Mouse (Mus musculus) embryo, embryonic 10.5 days (tissue): Measurements from ENCODE around the gene Sh3gl3.

Experiments
- DNase-seq: peaks from one replicate; pipeline ENCODE4 v3.0.0-alpha.2; 2015; ENCODE audit warnings: low spot score

The Sh3gl3 gene

GRCm38 (mm10) chr7:82293441-82293840, 119.8 kb downstream of the Sh3gl3 start:
- DNase-seq, result no peak

DNA sequence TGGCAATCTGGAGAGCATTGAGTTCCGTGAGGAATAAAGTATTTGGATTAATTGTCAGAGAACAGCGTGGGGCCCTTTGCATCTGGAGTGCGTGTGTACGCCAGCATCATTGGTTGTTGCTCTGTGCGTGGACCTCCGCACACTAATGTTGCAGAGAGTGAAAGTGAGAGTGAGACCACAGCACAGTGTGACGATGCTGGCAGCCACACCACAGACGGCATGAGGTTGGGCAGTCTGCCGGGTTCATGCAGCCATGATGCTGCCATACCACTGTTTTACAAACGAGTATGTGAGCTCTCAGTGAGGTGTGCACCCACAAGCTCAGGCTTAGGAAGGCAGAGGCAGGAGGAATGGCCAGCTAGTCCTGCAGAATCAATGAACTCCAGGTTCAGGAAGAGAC, 120.4 kb downstream of the Sh3gl3 start:
- no peak for DNase-seq

GRCm38 (mm10) chr7:82294611-82295010, 121.0 kb downstream of the Sh3gl3 start:
- no peak for DNase-seq

DNA sequence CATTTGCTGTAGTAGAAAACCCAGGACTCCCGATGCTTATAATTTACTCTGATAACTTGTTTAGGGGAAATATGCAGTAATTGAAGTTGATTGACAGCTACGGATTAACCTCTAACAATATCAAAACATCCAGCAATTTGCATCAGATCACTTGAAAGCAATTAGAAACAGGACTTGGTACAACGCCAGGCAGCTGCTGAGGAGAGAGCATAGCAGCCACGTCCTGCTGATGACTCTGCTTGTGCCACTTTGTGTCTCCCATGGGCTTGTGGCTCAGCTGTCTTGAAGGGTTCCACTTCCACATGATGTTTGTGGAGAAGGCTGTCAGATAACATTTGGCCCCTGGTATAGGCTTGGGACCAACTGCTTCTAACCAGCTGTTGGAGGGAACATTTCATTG, 134.8 kb downstream of the Sh3gl3 start:
- DNase-seq, result no peak

GRCm38 (mm10) chr7:82318515-82318914, 144.9 kb downstream of the Sh3gl3 start:
- no peak for DNase-seq

GRCm38 (mm10) chr7:82326616-82327015, 153.0 kb downstream of the Sh3gl3 start:
- no peak for DNase-seq

DNA sequence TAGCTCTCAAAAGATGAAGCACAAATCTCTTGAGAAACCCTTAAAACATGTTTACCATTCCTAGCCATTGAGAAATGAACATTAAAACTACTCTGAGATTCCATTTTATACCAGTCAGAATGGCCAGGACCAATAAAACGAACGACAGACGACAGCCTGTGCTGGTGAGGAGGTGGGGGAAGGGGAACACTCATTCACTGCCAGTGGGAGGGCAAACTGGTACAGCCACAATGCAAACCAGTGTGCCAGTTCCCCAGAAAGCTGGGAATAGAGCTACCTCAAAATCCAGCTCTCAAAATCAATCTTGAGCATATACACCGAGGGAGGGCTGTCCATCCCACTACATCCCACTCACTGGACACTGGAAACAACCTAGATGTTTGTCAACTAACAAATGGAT, 153.6 kb downstream of the Sh3gl3 start:
- no peak for DNase-seq

DNA sequence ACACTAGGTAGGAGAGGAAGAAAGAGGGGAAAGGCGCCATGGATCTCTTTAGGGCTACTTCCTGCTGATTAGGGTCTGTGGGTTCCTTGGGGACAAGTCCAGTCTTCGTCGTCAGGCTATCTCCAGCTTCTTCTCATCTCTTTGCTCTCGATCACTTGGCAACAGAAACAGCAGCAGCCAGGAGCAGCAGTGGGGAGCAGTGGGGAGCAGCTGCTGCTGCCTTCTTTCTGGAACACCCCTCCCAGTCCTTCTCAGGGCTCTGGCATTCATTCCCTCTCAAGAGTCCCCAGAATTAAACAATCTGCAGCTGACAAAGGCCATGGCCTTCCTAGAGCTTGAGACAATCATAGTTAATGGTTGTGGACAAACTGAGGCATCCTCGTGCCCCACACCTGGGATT, 154.2 kb downstream of the Sh3gl3 start:
- DNase-seq, result no peak

DNA sequence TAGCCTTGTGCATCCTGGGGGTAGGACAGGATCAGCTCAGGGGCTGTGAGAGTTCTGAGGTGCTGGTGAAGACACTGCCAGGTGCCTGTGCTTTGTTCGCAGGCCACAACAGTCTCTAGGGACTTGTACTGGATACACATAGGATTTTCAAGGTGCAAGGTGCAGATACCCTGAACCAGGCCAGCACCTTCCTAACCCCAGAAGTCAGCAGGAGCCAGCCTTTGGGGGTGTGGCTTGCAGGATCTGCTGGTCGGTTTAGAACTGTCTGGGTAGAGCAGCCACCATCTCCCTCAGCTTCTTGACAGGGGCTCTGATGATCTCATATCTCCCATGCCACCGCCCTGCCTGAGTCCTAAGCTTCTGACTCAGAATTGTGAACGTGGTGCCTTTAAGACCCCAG, 156.2 kb downstream of the Sh3gl3 start:
- DNase-seq, result no peak

DNA sequence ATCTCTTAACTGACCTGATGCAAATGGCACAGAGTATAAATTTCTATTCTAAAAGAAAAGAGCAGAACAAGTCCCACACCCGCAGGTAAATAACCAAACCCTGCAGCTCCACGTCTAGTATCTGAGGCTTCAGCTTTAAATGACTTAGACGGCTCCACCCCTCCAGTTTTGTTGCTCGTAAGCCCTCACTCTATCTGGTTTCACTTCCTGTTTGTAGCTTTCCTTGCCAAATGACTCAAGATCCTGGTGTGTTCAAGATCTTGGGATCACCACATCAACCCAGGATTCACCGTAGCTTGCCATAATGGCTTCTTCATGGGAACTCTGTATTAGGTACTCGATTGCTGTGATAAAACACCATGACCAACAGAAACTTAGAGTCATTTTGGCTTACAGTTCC, 157.2 kb downstream of the Sh3gl3 start:
- no peak for DNase-seq

DNA sequence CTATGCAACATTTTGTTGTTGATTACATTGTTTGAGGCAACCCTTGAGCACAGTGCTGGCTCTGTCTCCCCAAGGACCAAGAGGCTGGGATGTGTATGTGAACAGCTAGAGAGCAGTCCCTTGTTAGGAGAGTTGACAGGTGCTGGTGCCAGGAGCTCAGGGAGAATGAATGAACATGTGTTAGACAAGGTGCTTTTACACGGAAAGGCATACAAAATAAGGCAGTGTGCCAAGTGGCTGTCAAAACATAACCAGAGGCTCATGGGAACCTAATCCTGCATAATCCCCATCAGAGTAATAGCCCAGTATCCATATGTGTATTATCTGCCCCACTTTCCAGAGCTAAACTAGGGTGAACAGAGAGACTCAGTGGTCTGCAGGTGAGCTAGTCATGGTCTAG, 160.4 kb downstream of the Sh3gl3 start:
- no peak for DNase-seq

- DNase-seq, result peak; percentile 43
These were observed 161.8 kb downstream of the Sh3gl3 start, which contains the start of gene Adamtsl3 for GRCm38 (mm10) chr7:82335211-82336121. Gene Adamtsl3, plus strand, starts transcription at chr7:82335694.

DNA sequence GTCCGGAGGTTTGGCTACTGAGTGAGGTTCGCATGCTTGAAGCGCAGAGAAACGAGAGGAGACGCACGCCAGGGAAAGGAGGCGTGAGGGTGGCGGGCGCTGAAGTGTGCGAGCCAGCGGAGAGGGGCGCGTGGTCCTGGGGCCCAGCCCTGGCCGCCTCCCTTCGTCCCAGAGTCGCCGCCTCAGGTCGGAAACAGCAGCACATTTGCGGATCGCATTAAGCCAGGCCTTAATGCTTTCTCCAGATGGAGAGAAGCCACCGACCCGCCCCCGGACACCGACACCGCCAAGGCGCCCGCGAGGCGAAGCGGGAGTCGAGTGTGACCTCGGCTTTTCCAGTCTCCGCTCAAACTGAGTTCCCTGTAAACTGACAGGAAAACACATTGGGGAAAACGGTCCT, 162.5 kb downstream of the Sh3gl3 start:
- DNase-seq, result peak; percentile 66

GRCm38 (mm10) chr7:82338121-82338520, 164.5 kb downstream of the Sh3gl3 start:
- no peak for DNase-seq

- DNase-seq, result no peak
These were observed 164.9 kb downstream of the Sh3gl3 start for GRCm38 (mm10) chr7:82338532-82338931.

DNA sequence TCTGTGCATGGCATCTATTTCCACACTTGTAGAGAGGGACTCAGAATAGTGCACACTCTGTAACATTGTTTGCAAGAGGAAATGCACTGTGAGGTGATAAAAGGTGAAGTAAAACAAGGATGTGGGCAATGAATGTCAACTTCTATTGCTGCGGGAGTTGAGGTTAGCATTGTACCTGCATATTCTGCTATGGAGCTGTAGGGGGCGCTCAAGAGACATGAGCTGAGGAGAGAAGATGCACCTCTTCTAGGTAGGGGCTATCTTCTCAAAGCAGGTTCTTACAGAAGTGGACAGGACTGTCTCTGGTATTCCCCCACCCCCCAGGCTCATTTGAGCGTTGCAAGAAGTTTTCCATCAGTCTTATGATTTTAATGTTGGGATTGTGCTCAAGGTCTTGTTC, 165.6 kb downstream of the Sh3gl3 start:
- DNase-seq, result peak; percentile 26

- DNase-seq, result no peak
These were observed 167.8 kb downstream of the Sh3gl3 start for GRCm38 (mm10) chr7:82341476-82341875.

DNA sequence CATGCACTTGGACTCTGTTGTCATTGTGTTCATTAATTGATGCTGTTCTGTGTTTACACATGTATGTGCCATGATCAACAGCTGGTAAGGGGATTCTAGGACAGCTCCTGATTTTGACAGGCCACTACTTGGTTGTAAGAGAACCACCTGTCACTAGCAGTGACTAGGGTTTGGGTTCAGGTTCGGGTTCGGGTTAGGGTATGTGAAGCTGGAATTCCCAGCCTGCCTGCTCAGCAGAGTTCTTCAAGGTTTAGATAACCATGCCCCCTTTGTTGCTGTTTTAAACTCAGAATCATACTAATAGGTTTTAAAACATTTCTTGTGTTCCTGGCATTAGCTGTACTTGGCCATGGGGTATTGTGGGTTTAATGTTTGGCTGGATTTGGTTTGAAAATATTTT, 173.1 kb downstream of the Sh3gl3 start:
- no peak for DNase-seq

DNA sequence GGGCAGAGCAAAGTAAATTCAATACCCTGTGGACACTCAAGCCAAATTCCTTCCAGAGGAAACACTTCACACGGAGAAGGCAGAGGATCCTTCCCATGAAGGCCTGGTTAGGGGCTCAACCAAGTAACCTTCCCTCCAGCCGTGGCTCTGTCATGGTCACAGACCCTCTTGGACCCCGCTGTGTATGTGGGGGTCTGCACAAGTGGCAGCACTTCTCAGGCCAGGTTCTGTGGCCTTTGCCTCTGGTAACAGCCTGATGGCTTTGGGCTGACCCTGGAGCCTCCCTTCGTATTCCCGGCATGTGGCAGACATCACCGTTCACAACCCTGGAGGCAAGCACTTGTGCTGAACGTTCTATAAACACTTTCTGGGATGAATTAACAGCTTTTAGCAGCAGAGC, 176.2 kb downstream of the Sh3gl3 start:
- DNase-seq, result no peak

DNA sequence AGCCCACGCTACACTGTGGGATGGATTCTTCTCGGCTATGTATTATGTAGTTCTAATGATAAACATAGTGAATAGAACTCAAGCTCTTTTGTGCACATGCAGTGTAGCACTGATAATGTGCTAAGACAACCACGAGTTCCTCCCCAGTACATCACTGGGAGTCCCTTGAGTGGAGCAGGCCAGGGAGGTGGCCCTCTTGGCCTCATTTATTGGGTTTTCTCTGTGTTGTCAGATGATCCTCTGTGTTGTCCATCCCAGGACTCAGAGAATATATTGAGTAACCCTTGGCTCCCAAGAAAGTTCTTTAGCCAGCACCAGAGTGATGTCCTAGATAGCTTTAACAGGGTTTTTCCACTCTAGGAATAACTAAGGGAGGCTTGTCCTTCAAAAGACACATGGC, 176.8 kb downstream of the Sh3gl3 start:
- DNase-seq, result no peak
